Mouse (Mus musculus): ENCODE results near the gene Rprd2. TPM values are rescaled to one million over a fixed set of nuclear protein-coding genes. Genes with fewer than 3 reads are reported as not detected.
"Not testable (repeated sequence)": the region's sequence is repeated elsewhere in the genome, so short reads cannot be mapped to it uniquely, and the experiment has no call there.

The Rprd2 gene
- polyA plus RNA-seq (2012; ENCODE audit: insufficient read depth, low replicate concordance), result 3.0 and 3.4 TPM in 2 replicates

- no peak for TF ChIP-seq GATA1 (IDR thresholded peaks at IDR 0.05; ENCODE audit: borderline replicate concordance, low read length)
- no peak for TF ChIP-seq FLI1 (IDR thresholded peaks at IDR 0.05; ENCODE audit: low read length)
- Histone ChIP-seq H3K9me3 (no peaks in the 10 kb centered on the region), H3K4me1 (peaks cover 29% of the 10 kb centered on the region), H3K36me3 (replicated peaks; ENCODE audit: low read length) (peaks cover 10% of the 10 kb centered on the region), H3K27me3 (replicated peaks) (no peaks in the 10 kb centered on the region), H3K4me3 (replicated peaks) (peak within 1 kb of the TSS; percentile 98)
Observed at GRCm38 (mm10) chr3:95818571-95819288, at the start of gene Rprd2. TSS of gene Rprd2 (minus strand) at chr3:95818863.

- Histone ChIP-seq H3K4me1 (peaks cover 21% of the 10 kb centered on the region), H3K4me3 (replicated peaks) (no peak overlapping the region), H3K36me3 (replicated peaks; ENCODE audit: low read length) (peaks cover 70% of the 10 kb centered on the region), H3K9me3 (no peaks in the 10 kb centered on the region), H3K27me3 (replicated peaks) (no peaks in the 10 kb centered on the region)
- no peak for TF ChIP-seq FLI1 (IDR thresholded peaks at IDR 0.05; ENCODE audit: low read length)
- no peak for TF ChIP-seq GATA1 (IDR thresholded peaks at IDR 0.05; ENCODE audit: borderline replicate concordance, low read length)
Observed at GRCm38 (mm10) chr3:95867408-95867807, 48.7 kb upstream of the Rprd2 start.

GRCm38 (mm10) chr3:95866071-95866470, 47.4 kb upstream of the Rprd2 start:
- TF ChIP-seq GATA1 (IDR thresholded peaks at IDR 0.05; ENCODE audit: borderline replicate concordance, low read length), result no peak
- no peak for TF ChIP-seq FLI1 (IDR thresholded peaks at IDR 0.05; ENCODE audit: low read length)
- Histone ChIP-seq H3K27me3 (replicated peaks) (no peaks in the 10 kb centered on the region), H3K4me3 (replicated peaks) (no peak overlapping the region), H3K4me1 (peaks cover 15% of the 10 kb centered on the region), H3K9me3 (no peaks in the 10 kb centered on the region), H3K36me3 (replicated peaks; ENCODE audit: low read length) (peaks cover 72% of the 10 kb centered on the region)

GRCm38 (mm10) chr3:95865571-95865970, 46.9 kb upstream of the Rprd2 start:
- H3K36me3 ChIP-seq (replicated peaks; ENCODE audit: low read length), result peaks cover 72% of the 10 kb centered on the region
- H3K4me1 ChIP-seq, result peaks cover 15% of the 10 kb centered on the region
- no peaks in the 10 kb centered on the region for H3K9me3 ChIP-seq
- TF ChIP-seq FLI1 (IDR thresholded peaks at IDR 0.05; ENCODE audit: low read length) (no peak), GATA1 (IDR thresholded peaks at IDR 0.05; ENCODE audit: borderline replicate concordance, low read length) (no peak)
- no peak overlapping the region for H3K4me3 ChIP-seq (replicated peaks)
- H3K27me3 ChIP-seq (replicated peaks), result no peaks in the 10 kb centered on the region

GRCm38 (mm10) chr3:95865050-95865449, 46.4 kb upstream of the Rprd2 start:
- TF ChIP-seq FLI1 (IDR thresholded peaks at IDR 0.05; ENCODE audit: low read length) (no peak), GATA1 (IDR thresholded peaks at IDR 0.05; ENCODE audit: borderline replicate concordance, low read length) (no peak)
- no peaks in the 10 kb centered on the region for H3K27me3 ChIP-seq (replicated peaks)
- H3K36me3 ChIP-seq (replicated peaks; ENCODE audit: low read length), result peaks cover 72% of the 10 kb centered on the region
- no peak overlapping the region for H3K4me3 ChIP-seq (replicated peaks)
- H3K4me1 ChIP-seq, result peaks cover 12% of the 10 kb centered on the region
- no peaks in the 10 kb centered on the region for H3K9me3 ChIP-seq

GRCm38 (mm10) chr3:95863578-95863977, 44.9 kb upstream of the Rprd2 start:
- H3K9me3 ChIP-seq, result no peaks in the 10 kb centered on the region
- peaks cover 58% of the 10 kb centered on the region for H3K36me3 ChIP-seq (replicated peaks; ENCODE audit: low read length)
- H3K4me3 ChIP-seq (replicated peaks), result no peak overlapping the region
- H3K4me1 ChIP-seq, result peaks cover 9% of the 10 kb centered on the region
- TF ChIP-seq FLI1 (IDR thresholded peaks at IDR 0.05; ENCODE audit: low read length), result no peak
- TF ChIP-seq GATA1 (IDR thresholded peaks at IDR 0.05; ENCODE audit: borderline replicate concordance, low read length), result no peak
- H3K27me3 ChIP-seq (replicated peaks), result no peaks in the 10 kb centered on the region

GRCm38 (mm10) chr3:95861796-95862195, 43.1 kb upstream of the Rprd2 start:
- Histone ChIP-seq H3K9me3 (no peaks in the 10 kb centered on the region), H3K27me3 (replicated peaks) (no peaks in the 10 kb centered on the region), H3K4me3 (replicated peaks) (no peak overlapping the region), H3K36me3 (replicated peaks; ENCODE audit: low read length) (peaks cover 40% of the 10 kb centered on the region), H3K4me1 (peaks cover 9% of the 10 kb centered on the region)
- no peak for TF ChIP-seq GATA1 (IDR thresholded peaks at IDR 0.05; ENCODE audit: borderline replicate concordance, low read length)
- TF ChIP-seq FLI1 (IDR thresholded peaks at IDR 0.05; ENCODE audit: low read length), result no peak

GRCm38 (mm10) chr3:95861216-95861615, 42.6 kb upstream of the Rprd2 start:
- Histone ChIP-seq H3K27me3 (replicated peaks) (no peaks in the 10 kb centered on the region), H3K4me1 (peaks cover 13% of the 10 kb centered on the region), H3K4me3 (replicated peaks) (no peak overlapping the region), H3K36me3 (replicated peaks; ENCODE audit: low read length) (peaks cover 36% of the 10 kb centered on the region), H3K9me3 (no peaks in the 10 kb centered on the region)
- no peak for TF ChIP-seq FLI1 (IDR thresholded peaks at IDR 0.05; ENCODE audit: low read length)
- TF ChIP-seq GATA1 (IDR thresholded peaks at IDR 0.05; ENCODE audit: borderline replicate concordance, low read length), result no peak

GRCm38 (mm10) chr3:95860323-95860722, 41.7 kb upstream of the Rprd2 start:
- H3K4me1 ChIP-seq, result peaks cover 17% of the 10 kb centered on the region
- peaks cover 27% of the 10 kb centered on the region for H3K36me3 ChIP-seq (replicated peaks; ENCODE audit: low read length)
- H3K9me3 ChIP-seq, result no peaks in the 10 kb centered on the region
- no peak overlapping the region for H3K4me3 ChIP-seq (replicated peaks)
- no peaks in the 10 kb centered on the region for H3K27me3 ChIP-seq (replicated peaks)
- TF ChIP-seq FLI1 (IDR thresholded peaks at IDR 0.05; ENCODE audit: low read length) (no peak), GATA1 (IDR thresholded peaks at IDR 0.05; ENCODE audit: borderline replicate concordance, low read length) (no peak)

GRCm38 (mm10) chr3:95858278-95858677, 39.6 kb upstream of the Rprd2 start:
- not testable (repeated sequence) for H3K4me3 ChIP-seq (replicated peaks); H3K9me3 ChIP-seq; H3K27me3 ChIP-seq (replicated peaks)
- H3K4me1 ChIP-seq, result peaks cover 29% of the 10 kb centered on the region
- peaks cover 17% of the 10 kb centered on the region for H3K36me3 ChIP-seq (replicated peaks; ENCODE audit: low read length)

- not testable (repeated sequence) for H3K4me3 ChIP-seq (replicated peaks); H3K27me3 ChIP-seq (replicated peaks); H3K9me3 ChIP-seq
- Histone ChIP-seq H3K4me1 (peaks cover 39% of the 10 kb centered on the region), H3K36me3 (replicated peaks; ENCODE audit: low read length) (peaks cover 23% of the 10 kb centered on the region)
Observed at GRCm38 (mm10) chr3:95857050-95857449, 38.4 kb upstream of the Rprd2 start.
